Mouse (Mus musculus): ENCODE measurements around the gene Ttc27.

DNA sequence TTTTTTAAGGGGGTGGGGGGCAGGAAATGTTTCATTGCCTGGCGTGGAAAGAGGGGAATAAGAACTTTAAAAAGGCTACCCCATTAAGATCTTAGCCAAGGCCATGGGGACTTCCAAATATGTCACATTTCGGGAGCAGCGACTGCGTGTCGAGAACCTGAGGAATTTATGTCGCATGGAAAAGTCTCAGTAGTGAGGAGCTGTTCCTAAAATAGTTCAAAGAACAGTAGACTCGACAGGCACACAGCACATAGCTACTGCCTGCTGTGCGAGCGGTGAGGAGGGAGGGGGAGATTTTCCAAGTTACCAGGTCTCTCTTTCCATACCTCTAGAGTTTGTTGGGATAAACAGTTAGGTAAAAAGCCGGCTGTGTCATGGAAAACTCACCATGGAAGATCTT, 159.4 kb downstream of the Ttc27 start:
- no peak for TF ChIP-seq CTCF (IDR thresholded peaks at IDR 0.05; ENCODE audit: low read depth)
- no peak for TF ChIP-seq EP300 (optimal IDR thresholded peaks at IDR 0.05)
